In genomic region chr5:21700272-21700821, GRCm38 (mm10) we compare ENCODE assay signal across 8 mouse cellular contexts. TPM values are rescaled to one million over a fixed set of nuclear protein-coding genes. Genes with fewer than 3 reads are reported as not detected.
DNase-seq lines count a peak whose midpoint lies in the region; ATAC-seq and TF ChIP-seq lines count a peak whose summit lies in the region.

No protein-coding gene starts in this region.

- H3K4me1 ChIP-seq in testis, adult 2 months (ENCODE audit: control insufficient read depth, insufficient read depth, low read length) = no peaks in the 10 kb centered on the region; the same call in 1 of the 2 replicates
- H3K4me1 ChIP-seq in limb, embryonic 12.5 days (replicated peaks) = no peaks in the 10 kb centered on the region
- no peaks in the 10 kb centered on the region for H3K4me1 ChIP-seq in stomach, postnatal 0 days (replicated peaks; ENCODE audit: control insufficient read depth, insufficient read depth)

- no peak for TF ChIP-seq CTCF in testis, adult 2 months (IDR thresholded peaks at IDR 0.05; ENCODE audit: control insufficient read depth, insufficient read depth, insufficient replicate concordance, low read depth, low read length)
- no peak for TF ChIP-seq CTCF in stomach, postnatal 0 days (IDR thresholded peaks at IDR 0.05; ENCODE audit: low read depth)

- no peak for TF ChIP-seq POLR2A in testis, adult 2 months (IDR thresholded peaks at IDR 0.05; ENCODE audit: control insufficient read depth, low read depth, low read length)

- H3K4me2 ChIP-seq in limb, embryonic 12.5 days = peak overlapping the region; percentile 73
- peak overlapping the region; percentile 67 for H3K4me2 ChIP-seq in stomach, postnatal 0 days (replicated peaks; ENCODE audit: low read depth)

- peak overlapping the region; percentile 83 for H3K9ac ChIP-seq in limb, embryonic 12.5 days (replicated peaks)
- H3K9ac ChIP-seq in stomach, postnatal 0 days (ENCODE audit: low read length) = no peak overlapping the region; the same call in 1 of the 2 replicates

- no peak for ATAC-seq in limb, embryonic 12.5 days (ENCODE audit: insufficient number of reproducible peaks, insufficient read depth, low FRiP score, low TSS enrichment, low read depth)
- ATAC-seq in stomach, postnatal 0 days (ENCODE audit: low FRiP score, low TSS enrichment) = no peak

- WGBS in limb, embryonic 12.5 days = 19% methylated on average over 10 of the region's 10 CpGs
- 15% methylated on average over 10 of the region's 10 CpGs for WGBS in stomach, postnatal 0 days

- H3K4me3 ChIP-seq in testis, adult 2 months (ENCODE audit: control insufficient read depth, low read depth, low read length) = peak overlapping the region; percentile 51; the same call in 1 of the 2 replicates
- H3K4me3 ChIP-seq in limb, embryonic 12.5 days (replicated peaks) = peak overlapping the region; percentile 67
- H3K4me3 ChIP-seq in stomach, postnatal 0 days (ENCODE audit: low read depth, low read length) = peak overlapping the region; percentile 67

- DNase-seq in embryo, embryonic 10.5 days (ENCODE audit: low spot score) = peak; percentile 31
- no peak for DNase-seq in embryo, embryonic 9.5 days (ENCODE audit: extremely low spot score)
- no peak for DNase-seq in testis, postnatal 10 days (ENCODE audit: low spot score)
- no peak for DNase-seq in stomach, postnatal 0 days (ENCODE audit: low spot score)
- no peak for DNase-seq in urinary bladder, adult 18-20 months (ENCODE audit: low spot score in 2 of 2)
- no peak for DNase-seq in kidney, postnatal 10 days

- H3K27me3 ChIP-seq in testis, adult 2 months (ENCODE audit: control insufficient read depth, insufficient read depth, low read length) = no peaks in the 10 kb centered on the region
- H3K27me3 ChIP-seq in limb, embryonic 12.5 days = no peaks in the 10 kb centered on the region
- no peaks in the 10 kb centered on the region for H3K27me3 ChIP-seq in stomach, postnatal 0 days (ENCODE audit: control insufficient read depth, insufficient read depth, low read length)

- no peak for TF ChIP-seq EP300 in stomach, postnatal 0 days (optimal IDR thresholded peaks at IDR 0.05)

- H3K9me3 ChIP-seq in limb, embryonic 12.5 days = no peaks in the 10 kb centered on the region
- no peaks in the 10 kb centered on the region for H3K9me3 ChIP-seq in stomach, postnatal 0 days (ENCODE audit: control insufficient read depth, low read length)

- no peaks in the 10 kb centered on the region for H3K36me3 ChIP-seq in testis, adult 2 months (ENCODE audit: control insufficient read depth, insufficient read depth, low read length)
- no peaks in the 10 kb centered on the region for H3K36me3 ChIP-seq in limb, embryonic 12.5 days
- no peaks in the 10 kb centered on the region for H3K36me3 ChIP-seq in stomach, postnatal 0 days (ENCODE audit: control insufficient read depth, insufficient read depth, low read length)

- no peak overlapping the region; the same call in 1 of the 2 replicates for H3K27ac ChIP-seq in testis, adult 2 months (ENCODE audit: control insufficient read depth, insufficient read depth, low read depth, low read length)
- no peak overlapping the region for H3K27ac ChIP-seq in limb, embryonic 12.5 days
- H3K27ac ChIP-seq in stomach, postnatal 0 days (replicated peaks) = no peak overlapping the region

RNA-seq across cellular contexts. Expression of gene Napepld, which starts 0.8 kb away (rescaled TPM):
- polyA plus RNA-seq in testis, adult 2 months (2012; rRNA removed) = 13.5 and 14.4 TPM in 2 replicates
- 2.8 and 3.2 TPM in 2 replicates for polyA plus RNA-seq in limb, embryonic 12.5 days (2016; fragmentation: Nextera tagmentation; extraction: Ambion mirVana)
- 3.3 and 3.7 TPM in 2 replicates for polyA plus RNA-seq in stomach, postnatal 0 days (2015; fragmentation: Nextera tagmentation; extraction: Ambion mirVana)

RNA-seq across cellular contexts. Expression of gene Pmpcb, which starts 36.6 kb away (rescaled TPM):
- polyA plus RNA-seq in testis, adult 2 months (2012; rRNA removed) = 78.0 and 86.0 TPM in 2 replicates
- polyA plus RNA-seq in limb, embryonic 12.5 days (2016; fragmentation: Nextera tagmentation; extraction: Ambion mirVana) = 84.8 and 91.8 TPM in 2 replicates
- polyA plus RNA-seq in stomach, postnatal 0 days (2015; fragmentation: Nextera tagmentation; extraction: Ambion mirVana) = 53.6 and 56.7 TPM in 2 replicates

RNA-seq across cellular contexts. Expression of gene Armc10, which starts 54.7 kb away (rescaled TPM):
- 8.9 and 9.3 TPM in 2 replicates for polyA plus RNA-seq in testis, adult 2 months (2012; rRNA removed)
- polyA plus RNA-seq in limb, embryonic 12.5 days (2016; fragmentation: Nextera tagmentation; extraction: Ambion mirVana) = 60.9 and 62.0 TPM in 2 replicates
- 20.5 and 21.0 TPM in 2 replicates for polyA plus RNA-seq in stomach, postnatal 0 days (2015; fragmentation: Nextera tagmentation; extraction: Ambion mirVana)

RNA-seq across cellular contexts. Expression of gene Fbxl13, which starts 54.9 kb away (rescaled TPM):
- polyA plus RNA-seq in testis, adult 2 months (2012; rRNA removed) = 84.2 and 92.2 TPM in 2 replicates
- polyA plus RNA-seq in limb, embryonic 12.5 days (2016; fragmentation: Nextera tagmentation; extraction: Ambion mirVana) = 0.13 and 0.26 TPM in 2 replicates
- 0.17 and 0.28 TPM in 2 replicates for polyA plus RNA-seq in stomach, postnatal 0 days (2015; fragmentation: Nextera tagmentation; extraction: Ambion mirVana)
